Mouse (Mus musculus): Measurements from ENCODE around the gene Lrrc29. TPM values are rescaled to one million over a fixed set of nuclear protein-coding genes. Genes with fewer than 3 reads are reported as not detected.

Gene Lrrc29
- polyA plus RNA-seq (2021; fragmentation: Nextera tagmentation) = 0.88 and 1.2 TPM in 2 replicates
- long read RNA-seq, experiment 1 = 0 reads
- long read RNA-seq, experiment 2, partial matches to known transcripts = 4 of 13 reads
- long read RNA-seq, experiment 2, other reads (novel, unspliced or antisense) = 8 of 13 reads

GRCm38 (mm10) chr8:105326141-105326672 is at the start of gene Lrrc29, which contains the start of gene Tmem208:
Lrrc29 (minus strand) TSS chr8:105326278.
Tmem208 (plus strand) TSS chr8:105326354.

GRCm38 (mm10) chr8:105373032-105373431 is 47.0 kb upstream of the Lrrc29 start, which contains the start of gene Plekhg4:
Plekhg4 (plus strand) TSS chr8:105373274.

GRCm38 (mm10) chr8:105348450-105349095 is 22.5 kb upstream of the Lrrc29 start, which contains the start of gene Slc9a5:
Slc9a5 (plus strand) TSS chr8:105348843.

GRCm38 (mm10) chr8:105347428-105348221 is 21.5 kb upstream of the Lrrc29 start, which contains the start of gene Fhod1:
Fhod1 (minus strand) TSS chr8:105347953.

GRCm38 (mm10) chr8:105305211-105306145 is 20.6 kb downstream of the Lrrc29 start, which contains the start of gene Elmo3:
Elmo3 (plus strand) TSS chr8:105305601.

GRCm38 (mm10) chr8:105297511-105298192 is 28.4 kb downstream of the Lrrc29 start, which contains the start of gene E2f4:
E2f4 (plus strand) TSS chr8:105297663.

GRCm38 (mm10) chr8:105295895-105296573 is 30.0 kb downstream of the Lrrc29 start, which contains the start of gene Exoc3l:
Exoc3l (minus strand) TSS chr8:105296101.

GRCm38 (mm10) chr8:105289805-105290460 is 36.1 kb downstream of the Lrrc29 start, which contains the start of gene 4931428F04Rik:
4931428F04Rik (minus strand) TSS chr8:105289864.

GRCm38 (mm10) chr8:105275840-105276239 is 50.2 kb downstream of the Lrrc29 start, which contains the start of gene Nol3:
Nol3 (plus strand) TSS chr8:105276140.

GRCm38 (mm10) chr8:105269461-105269947 is 56.6 kb downstream of the Lrrc29 start, which contains the start of gene Hsf4:
Hsf4 (plus strand) TSS chr8:105269801.

GRCm38 (mm10) chr8:105264024-105264982 is 61.8 kb downstream of the Lrrc29 start, which contains the start of the genes Tradd and Fbxl8:
Tradd (minus strand) TSS chr8:105264609.
Fbxl8 (plus strand) TSS chr8:105264648.

Small RNAs within 50 kb of the gene (microRNA-seq; reads per million reads assigned to microRNA genes)
- gene Gm27320 = not detected
- gene Mir328 = 10,700 reads per million, percentile 96 among the genes with 10 or more reads in this experiment

Other genes starting within 250 kb of the Lrrc29 start
- not detected in 2 replicates for gene Ces3b, start 242.5 kb downstream of the Lrrc29 start, polyA plus RNA-seq (2021; fragmentation: Nextera tagmentation)
- gene Ces4a, start 194.5 kb downstream of the Lrrc29 start, polyA plus RNA-seq (2021; fragmentation: Nextera tagmentation) = not detected in 2 replicates
- gene Cbfb, start 155.6 kb downstream of the Lrrc29 start, polyA plus RNA-seq (2021; fragmentation: Nextera tagmentation) = 9.7 and 11.5 TPM in 2 replicates
- 24.7 and 25.1 TPM in 2 replicates for gene D230025D16Rik, start 101.1 kb downstream of the Lrrc29 start, polyA plus RNA-seq (2021; fragmentation: Nextera tagmentation)
- gene B3gnt9, start 71.1 kb downstream of the Lrrc29 start, polyA plus RNA-seq (2021; fragmentation: Nextera tagmentation) = 2.7 and 3.0 TPM in 2 replicates
- gene Tradd, start 61.7 kb downstream of the Lrrc29 start, polyA plus RNA-seq (2021; fragmentation: Nextera tagmentation) = 5.5 and 7.2 TPM in 2 replicates
- 2.0 and 2.1 TPM in 2 replicates for gene Fbxl8, start 61.6 kb downstream of the Lrrc29 start, polyA plus RNA-seq (2021; fragmentation: Nextera tagmentation)
- 2.7 and 2.8 TPM in 2 replicates for gene Hsf4, start 56.5 kb downstream of the Lrrc29 start, polyA plus RNA-seq (2021; fragmentation: Nextera tagmentation)
- 21.1 and 23.4 TPM in 2 replicates for gene Nol3, start 50.1 kb downstream of the Lrrc29 start, polyA plus RNA-seq (2021; fragmentation: Nextera tagmentation)
- gene 4931428F04Rik, start 36.4 kb downstream of the Lrrc29 start, polyA plus RNA-seq (2021; fragmentation: Nextera tagmentation) = 9.5 and 11.5 TPM in 2 replicates
- gene Exoc3l, start 30.2 kb downstream of the Lrrc29 start, polyA plus RNA-seq (2021; fragmentation: Nextera tagmentation) = 2.6 and 4.1 TPM in 2 replicates
- 7.7 and 9.2 TPM in 2 replicates for gene E2f4, start 28.6 kb downstream of the Lrrc29 start, polyA plus RNA-seq (2021; fragmentation: Nextera tagmentation)
- 0.62 and 1.5 TPM in 2 replicates for gene Elmo3, start 20.7 kb downstream of the Lrrc29 start, polyA plus RNA-seq (2021; fragmentation: Nextera tagmentation)
- gene Tmem208, start 76 bp upstream of the Lrrc29 start, polyA plus RNA-seq (2021; fragmentation: Nextera tagmentation) = 98.7 and 116 TPM in 2 replicates
- 0.04 and 0.34 TPM in 2 replicates for gene Fhod1, start 21.7 kb upstream of the Lrrc29 start, polyA plus RNA-seq (2021; fragmentation: Nextera tagmentation)
- 1.4 and 1.7 TPM in 2 replicates for gene Slc9a5, start 22.6 kb upstream of the Lrrc29 start, polyA plus RNA-seq (2021; fragmentation: Nextera tagmentation)
- 0.11 TPM in 1 of 2 replicates, not detected in the other for gene Plekhg4, start 47.0 kb upstream of the Lrrc29 start, polyA plus RNA-seq (2021; fragmentation: Nextera tagmentation)
- gene Kctd19, start 87.2 kb upstream of the Lrrc29 start, polyA plus RNA-seq (2021; fragmentation: Nextera tagmentation) = not detected in 2 replicates
- 0.36 and 0.43 TPM in 2 replicates for gene Lrrc36, start 87.3 kb upstream of the Lrrc29 start, polyA plus RNA-seq (2021; fragmentation: Nextera tagmentation)
- 45.8 and 47.2 TPM in 2 replicates for gene Tppp3, start 145.2 kb upstream of the Lrrc29 start, polyA plus RNA-seq (2021; fragmentation: Nextera tagmentation)
- 18.5 and 23.0 TPM in 2 replicates for gene Zdhhc1, start 170.6 kb upstream of the Lrrc29 start, polyA plus RNA-seq (2021; fragmentation: Nextera tagmentation)
- not detected in 2 replicates for gene Hsd11b2, start 192.5 kb upstream of the Lrrc29 start, polyA plus RNA-seq (2021; fragmentation: Nextera tagmentation)
- gene Atp6v0d1, start 239.8 kb upstream of the Lrrc29 start, polyA plus RNA-seq (2021; fragmentation: Nextera tagmentation) = 112 and 125 TPM in 2 replicates

Data from layer of hippocampus, adult 6 months (tissue).